ENCODE assay signal across 8 mouse cellular contexts in the genomic region with DNA sequence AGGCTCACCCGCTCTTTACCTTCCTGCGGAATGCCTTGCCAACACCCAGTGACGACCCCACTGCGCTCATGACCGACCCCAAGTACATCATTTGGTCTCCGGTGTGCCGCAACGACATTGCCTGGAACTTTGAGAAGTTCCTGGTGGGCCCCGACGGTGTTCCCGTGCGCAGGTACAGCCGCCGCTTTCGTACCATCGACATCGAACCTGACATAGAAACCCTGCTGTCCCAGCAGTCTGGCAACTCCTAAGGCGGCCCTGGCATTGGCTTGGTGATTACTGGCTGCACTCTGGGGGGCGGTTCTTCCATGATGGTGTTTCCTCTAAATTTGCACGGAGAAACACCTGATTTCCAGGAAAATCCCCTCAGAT. TPM values are rescaled to one million over a fixed set of nuclear protein-coding genes. Genes with fewer than 3 reads are reported as not detected.
A peak's percentile ranks its signal among the peaks of the same experiment; 100 is the strongest.
DNase-seq lines count a peak whose midpoint lies in the region; ATAC-seq and TF ChIP-seq lines count a peak whose summit lies in the region.

No protein-coding gene starts in this region.

- H3K27me3 ChIP-seq in kidney, adult 2 months (replicated peaks; ENCODE audit: control insufficient read depth, insufficient read depth, low read length): no peaks in the 10 kb centered on the region
- no peaks in the 10 kb centered on the region for H3K27me3 ChIP-seq in forebrain, postnatal 0 days (ENCODE audit: insufficient read depth, low read length)
- H3K27me3 ChIP-seq in kidney, embryonic 14.5 days (ENCODE audit: control insufficient read depth, insufficient read depth, low read length): no peaks in the 10 kb centered on the region
- no peaks in the 10 kb centered on the region for H3K27me3 ChIP-seq in stomach, embryonic 16.5 days (ENCODE audit: control insufficient read depth, insufficient read depth, low read length)

- H3K4me3 ChIP-seq in kidney, adult 2 months (ENCODE audit: insufficient read depth, low read depth, low read length): peak overlapping the region; percentile 88
- H3K4me3 ChIP-seq in forebrain, postnatal 0 days (ENCODE audit: low read depth, low read length): peak overlapping the region; percentile 50
- H3K4me3 ChIP-seq in kidney, embryonic 14.5 days (ENCODE audit: low read length): peak overlapping the region; percentile 57
- peak overlapping the region; percentile 83 for H3K4me3 ChIP-seq in stomach, embryonic 16.5 days (replicated peaks; ENCODE audit: low read length)

- no peak for TF ChIP-seq POLR2A in kidney, adult 2 months (IDR thresholded peaks at IDR 0.05; ENCODE audit: low read depth, low read length)
- no peak for TF ChIP-seq POLR2A in brain, embryonic 14.5 days (IDR thresholded peaks at IDR 0.05; ENCODE audit: borderline replicate concordance, extremely low read depth, insufficient read depth, insufficient read length, poor library complexity, severe bottlenecking)

- peak overlapping the region; percentile 97 for H3K27ac ChIP-seq in kidney, adult 2 months (ENCODE audit: insufficient read depth, low read depth, low read length)
- peak overlapping the region; percentile 85; the same call in 1 of the 2 replicates for H3K27ac ChIP-seq in forebrain, postnatal 0 days (ENCODE audit: low read depth, low read length)
- H3K27ac ChIP-seq in kidney, embryonic 14.5 days (ENCODE audit: low read depth, low read length): peak overlapping the region; percentile 86; the same call in 1 of the 2 replicates
- H3K27ac ChIP-seq in stomach, embryonic 16.5 days (ENCODE audit: low read length): peak overlapping the region; percentile 99

- DNase-seq in kidney, adult 2 months: peak; percentile 52
- no peak for DNase-seq in kidney, adult 9 months
- peak; percentile 10 for DNase-seq in brain, embryonic 14.5 days (ENCODE audit: low read depth)
- no peak for DNase-seq in forebrain, postnatal 0 days
- peak; percentile 36 for DNase-seq in lung, postnatal 36 days
- no peak for DNase-seq in gastrocnemius, adult 18-20 months (ENCODE audit: low spot score)

- no peak for TF ChIP-seq CTCF in kidney, adult 2 months (conservative IDR thresholded peaks at IDR 0.05; ENCODE audit: insufficient read depth, insufficient read length, low read depth, low read length)
- TF ChIP-seq CTCF in brain, embryonic 14.5 days (IDR thresholded peaks at IDR 0.05; ENCODE audit: borderline replicate concordance, extremely low read depth, insufficient read depth, insufficient read length): no peak
- no peak for TF ChIP-seq CTCF in forebrain, postnatal 0 days (IDR thresholded peaks at IDR 0.05; ENCODE audit: low read depth)

- peaks cover 6% of the 10 kb centered on the region for H3K36me3 ChIP-seq in kidney, adult 2 months (ENCODE audit: control insufficient read depth, insufficient read depth, low read length)
- H3K36me3 ChIP-seq in forebrain, postnatal 0 days (ENCODE audit: insufficient read depth): peaks cover 13% of the 10 kb centered on the region
- H3K36me3 ChIP-seq in kidney, embryonic 14.5 days (ENCODE audit: control insufficient read depth, insufficient read depth, low read length): peaks cover 16% of the 10 kb centered on the region
- H3K36me3 ChIP-seq in stomach, embryonic 16.5 days (ENCODE audit: control insufficient read depth, insufficient read depth, low read length): peaks cover 6% of the 10 kb centered on the region

- H3K4me1 ChIP-seq in kidney, adult 2 months (ENCODE audit: control insufficient read depth, insufficient read depth, low read length): peaks cover 26% of the 10 kb centered on the region; the same call in 1 of the 2 replicates
- peaks cover 13% of the 10 kb centered on the region for H3K4me1 ChIP-seq in forebrain, postnatal 0 days (ENCODE audit: insufficient read depth)
- H3K4me1 ChIP-seq in kidney, embryonic 14.5 days (ENCODE audit: control insufficient read depth, insufficient read depth, low read length): peaks cover 18% of the 10 kb centered on the region
- H3K4me1 ChIP-seq in stomach, embryonic 16.5 days (ENCODE audit: control insufficient read depth, insufficient read depth, low read length): peaks cover 47% of the 10 kb centered on the region

- ATAC-seq in forebrain, postnatal 0 days: no peak
- ATAC-seq in kidney, embryonic 14.5 days (ENCODE audit: low FRiP score, low TSS enrichment): no peak
- no peak for ATAC-seq in stomach, embryonic 16.5 days (ENCODE audit: insufficient read depth, low FRiP score)

- H3K9ac ChIP-seq in forebrain, postnatal 0 days: peak overlapping the region; percentile 70
- H3K9ac ChIP-seq in kidney, embryonic 14.5 days (ENCODE audit: low read depth, low read length): peak overlapping the region; percentile 79
- peak overlapping the region; percentile 98 for H3K9ac ChIP-seq in stomach, embryonic 16.5 days (ENCODE audit: low read length)

- H3K9me3 ChIP-seq in forebrain, postnatal 0 days (ENCODE audit: low read length): no peaks in the 10 kb centered on the region
- H3K9me3 ChIP-seq in kidney, embryonic 14.5 days (ENCODE audit: control insufficient read depth, low read length): no peaks in the 10 kb centered on the region
- no peaks in the 10 kb centered on the region for H3K9me3 ChIP-seq in stomach, embryonic 16.5 days (replicated peaks; ENCODE audit: control insufficient read depth, low read length)

- WGBS in kidney, adult 2 months: 4% methylated on average over 20 of the region's 20 CpGs
- WGBS in forebrain, postnatal 0 days: 14% methylated on average over 20 of the region's 20 CpGs
- 8% methylated on average over 20 of the region's 20 CpGs for WGBS in kidney, embryonic 14.5 days
- WGBS in stomach, embryonic 16.5 days: 9% methylated on average over 20 of the region's 20 CpGs

- peak overlapping the region; percentile 80 for H3K4me2 ChIP-seq in forebrain, postnatal 0 days (ENCODE audit: low read depth)
- H3K4me2 ChIP-seq in kidney, embryonic 14.5 days (replicated peaks; ENCODE audit: low read depth, low read length): peak overlapping the region; percentile 55
- peak overlapping the region; percentile 83 for H3K4me2 ChIP-seq in stomach, embryonic 16.5 days (ENCODE audit: low read depth, low read length)

RNA-seq across cellular contexts. Expression of a gene that starts 1.2 kb away (rescaled TPM):
- 5,487 and 5,501 TPM in 2 replicates for polyA plus RNA-seq in kidney, adult 2 months (2012; rRNA removed)
- 381 and 444 TPM in 2 replicates for polyA plus RNA-seq in brain, embryonic 14.5 days (2012; rRNA removed)
- 184 and 264 TPM in 2 replicates for total RNA-seq in forebrain, postnatal 0 days (2014; rRNA removed)
- 446 and 498 TPM in 2 replicates for polyA plus RNA-seq in forebrain, postnatal 0 days (2015; fragmentation: Nextera tagmentation; extraction: Ambion mirVana)
- polyA plus RNA-seq in kidney, embryonic 14.5 days (2014; fragmentation: Nextera tagmentation; extraction: Ambion mirVana): 654 and 725 TPM in 2 replicates
- polyA plus RNA-seq in stomach, embryonic 16.5 days (2015; fragmentation: Nextera tagmentation; extraction: Ambion mirVana): 1,034 and 1,067 TPM in 2 replicates
- 10 to 100 TPM; 63.2 to 67.5 TPM for total RNA-seq in gastrocnemius, adult 18-20 months (2021)

RNA-seq across cellular contexts. Expression of a gene that starts 7.8 kb away (rescaled TPM):
- 68.6 and 74.1 TPM in 2 replicates for polyA plus RNA-seq in kidney, adult 2 months (2012; rRNA removed)
- 113 and 152 TPM in 2 replicates for polyA plus RNA-seq in brain, embryonic 14.5 days (2012; rRNA removed)
- total RNA-seq in forebrain, postnatal 0 days (2014; rRNA removed): 112 and 134 TPM in 2 replicates
- 93.9 and 112 TPM in 2 replicates for polyA plus RNA-seq in forebrain, postnatal 0 days (2015; fragmentation: Nextera tagmentation; extraction: Ambion mirVana)
- 62.1 and 114 TPM in 2 replicates for polyA plus RNA-seq in kidney, embryonic 14.5 days (2014; fragmentation: Nextera tagmentation; extraction: Ambion mirVana)
- 92.7 and 113 TPM in 2 replicates for polyA plus RNA-seq in stomach, embryonic 16.5 days (2015; fragmentation: Nextera tagmentation; extraction: Ambion mirVana)
- 10 to 100 TPM; 81.6 to 89.2 TPM for total RNA-seq in gastrocnemius, adult 18-20 months (2021)

RNA-seq across cellular contexts. Expression of a gene that starts 33.9 kb away (rescaled TPM):
- 53.0 and 55.3 TPM in 2 replicates for polyA plus RNA-seq in kidney, adult 2 months (2012; rRNA removed)
- 34.6 and 39.0 TPM in 2 replicates for polyA plus RNA-seq in brain, embryonic 14.5 days (2012; rRNA removed)
- total RNA-seq in forebrain, postnatal 0 days (2014; rRNA removed): 47.7 and 50.0 TPM in 2 replicates
- polyA plus RNA-seq in forebrain, postnatal 0 days (2015; fragmentation: Nextera tagmentation; extraction: Ambion mirVana): 59.2 and 66.2 TPM in 2 replicates
- polyA plus RNA-seq in kidney, embryonic 14.5 days (2014; fragmentation: Nextera tagmentation; extraction: Ambion mirVana): 26.6 and 27.8 TPM in 2 replicates
- 46.8 and 46.9 TPM in 2 replicates for polyA plus RNA-seq in stomach, embryonic 16.5 days (2015; fragmentation: Nextera tagmentation; extraction: Ambion mirVana)
- total RNA-seq in gastrocnemius, adult 18-20 months (2021): 10 to 100 TPM; 28.0 to 35.6 TPM

RNA-seq across cellular contexts. Expression of a gene that starts 33.9 kb away (rescaled TPM):
- 125 and 179 TPM in 2 replicates for polyA plus RNA-seq in kidney, adult 2 months (2012; rRNA removed)
- 124 and 160 TPM in 2 replicates for polyA plus RNA-seq in brain, embryonic 14.5 days (2012; rRNA removed)
- total RNA-seq in forebrain, postnatal 0 days (2014; rRNA removed): 119 and 126 TPM in 2 replicates
- polyA plus RNA-seq in forebrain, postnatal 0 days (2015; fragmentation: Nextera tagmentation; extraction: Ambion mirVana): 238 and 271 TPM in 2 replicates
- polyA plus RNA-seq in kidney, embryonic 14.5 days (2014; fragmentation: Nextera tagmentation; extraction: Ambion mirVana): 317 and 358 TPM in 2 replicates
- polyA plus RNA-seq in stomach, embryonic 16.5 days (2015; fragmentation: Nextera tagmentation; extraction: Ambion mirVana): 493 and 511 TPM in 2 replicates
- total RNA-seq in gastrocnemius, adult 18-20 months (2021): 100 to 1,000 TPM in 1 of 2 experiments, 10 to 100 TPM in 1; 91.8 to 111 TPM

RNA-seq across cellular contexts. Expression of a gene that starts 43.2 kb away (rescaled TPM):
- 77.5 and 84.2 TPM in 2 replicates for polyA plus RNA-seq in kidney, adult 2 months (2012; rRNA removed)
- polyA plus RNA-seq in brain, embryonic 14.5 days (2012; rRNA removed): 58.0 and 67.8 TPM in 2 replicates
- total RNA-seq in forebrain, postnatal 0 days (2014; rRNA removed): 25.9 and 32.6 TPM in 2 replicates
- polyA plus RNA-seq in forebrain, postnatal 0 days (2015; fragmentation: Nextera tagmentation; extraction: Ambion mirVana): 14.6 and 20.1 TPM in 2 replicates
- polyA plus RNA-seq in kidney, embryonic 14.5 days (2014; fragmentation: Nextera tagmentation; extraction: Ambion mirVana): 30.8 and 35.1 TPM in 2 replicates
- polyA plus RNA-seq in stomach, embryonic 16.5 days (2015; fragmentation: Nextera tagmentation; extraction: Ambion mirVana): 18.8 and 21.6 TPM in 2 replicates
- total RNA-seq in gastrocnemius, adult 18-20 months (2021): 1 to 10 TPM in 1 of 2 experiments, under 1 TPM in 1; 0.83 to 1.0 TPM

Comparison
In these comparisons a context has a peak if more than half of its experiments do, and no peak if none do; other contexts are left out.
1. DNase-seq: peak in kidney, adult 2 months (single experiment), brain, embryonic 14.5 days (single experiment) and lung, postnatal 36 days (single experiment); none in kidney, adult 9 months (single experiment), forebrain, postnatal 0 days (single experiment) and gastrocnemius, adult 18-20 months (single experiment).
2. Peak in every context shown above with its lines, with median percentiles within 50 percentile points of each other: H3K27ac ChIP-seq, H3K4me3 ChIP-seq, H3K4me2 ChIP-seq and H3K9ac ChIP-seq.